Mouse (Mus musculus) embryonic facial prominence, embryonic 12.5 days (tissue): Measurements from ENCODE around the gene Pbx1. TPM values are rescaled to one million over a fixed set of nuclear protein-coding genes. Genes with fewer than 3 reads are reported as not detected.

Experiments
- ATAC-seq: fragments of 200-750 bp; cut with Nextera tagmentation; 2 replicates; pipeline ENCODE4 v1.8.0; 2017; ENCODE audit not compliant: insufficient number of reproducible peaks, insufficient read depth, low FRiP score, low TSS enrichment
- H3K27ac ChIP-seq: fragments of 300-500 bp; sonication (generic); 2 replicates; pipeline ENCODE4 v1.5.1; 2016; ENCODE audit warnings: mild to moderate bottlenecking
- H3K27me3 ChIP-seq: fragments of 300-500 bp; sonication (generic); 2 replicates; pipeline ENCODE4 v1.6.1; 2016; ENCODE audit warnings: mild to moderate bottlenecking, moderate library complexity
- H3K36me3 ChIP-seq: fragments of 300-500 bp; sonication (generic); 2 replicates; pipeline ENCODE4 v1.6.1; 2016; ENCODE audit warnings: mild to moderate bottlenecking
- H3K4me1 ChIP-seq: fragments of 300-500 bp; sonication (generic); 2 replicates; pipeline ENCODE4 v1.6.1; 2016
- H3K4me2 ChIP-seq: fragments of 300-500 bp; sonication (generic); replicated peaks from 2 replicates; pipeline ENCODE4 v1.6.1; 2016; ENCODE audit warnings: mild to moderate bottlenecking, moderate library complexity
- H3K4me3 ChIP-seq: fragments of 300-500 bp; sonication (generic); 2 replicates; pipeline ENCODE4 v1.5.1; 2016; ENCODE audit warnings: mild to moderate bottlenecking
- H3K9ac ChIP-seq: fragments of 300-500 bp; sonication (generic); 2 replicates; pipeline ENCODE4 v1.6.1; 2016; ENCODE audit warnings: mild to moderate bottlenecking, moderate library complexity
- H3K9me3 ChIP-seq: fragments of 300-500 bp; sonication (generic); 2 replicates; pipeline ENCODE4 v1.6.1; 2016; ENCODE audit warnings: mild to moderate bottlenecking, moderate library complexity
- WGBS: fragments of 180-500 bp; shearing (Covaris S2); methylation state at CpG from one replicate; pipeline ENCODE4 v1.1.7; 2016; 5-methylcytosine and 5-hydroxymethylcytosine counted together
- polyA plus RNA-seq: library from polyadenylated mRNA; unstranded; fragments of >200 nt; fragmentation: Nextera tagmentation; extraction: Ambion mirVana; gene quantifications from 2 replicates; pipeline ENCODE4 v1.2.1, GENCODE M21; 2016

Gene Pbx1
- polyA plus RNA-seq, 1 experiment from 2014 or later = 66.3 TPM

DNA sequence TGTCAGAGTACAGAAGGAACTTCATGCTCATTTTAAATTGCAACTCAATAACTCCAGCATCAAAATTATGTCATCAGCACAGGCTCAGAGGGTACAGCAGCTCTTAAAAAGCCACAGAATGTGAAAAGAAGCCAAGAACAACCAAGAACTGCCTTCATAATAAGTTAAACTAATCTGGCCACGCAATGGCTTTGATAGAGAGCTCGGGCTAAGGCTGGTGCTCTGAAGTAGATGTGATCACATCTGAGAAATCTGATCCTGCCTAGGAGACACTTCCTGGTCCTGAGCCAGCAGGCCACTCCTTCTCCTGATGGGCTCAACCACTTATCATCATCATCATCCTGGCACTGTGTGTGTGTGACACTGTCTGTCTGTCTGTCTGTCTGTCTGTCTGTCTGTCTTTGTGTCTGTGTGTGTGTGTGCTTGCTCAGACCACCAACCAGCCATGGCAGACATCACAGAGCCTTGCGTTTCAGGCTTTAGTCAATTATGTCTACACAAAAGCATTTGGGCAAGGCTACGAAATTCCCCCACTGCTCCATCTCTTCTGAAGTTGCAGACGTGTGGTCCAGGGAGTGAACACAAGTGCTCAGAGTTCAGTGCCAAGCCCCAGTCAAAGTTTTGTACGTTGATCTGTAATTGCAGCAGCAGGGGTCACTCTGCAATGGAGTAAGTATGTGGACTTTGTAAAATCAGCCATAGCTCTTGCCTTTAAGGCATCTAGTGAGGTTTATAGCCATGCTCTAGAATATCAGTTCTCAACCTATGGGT, 203.1 kb downstream of the Pbx1 start:
- no peak for ATAC-seq
- Histone ChIP-seq H3K27me3 (no peaks in the 10 kb centered on the region), H3K4me3 (no peak overlapping the region), H3K4me1 (peaks cover 57% of the 10 kb centered on the region), H3K4me2 (no peak overlapping the region), H3K9ac (no peak overlapping the region), H3K9me3 (no peaks in the 10 kb centered on the region), H3K27ac (peak overlapping the region; percentile 75; the same call in 1 of the 2 replicates), H3K36me3 (no peaks in the 10 kb centered on the region)
- WGBS = 54% methylated on average over 6 of the region's 6 CpGs

GRCm38 (mm10) chr1:168226150-168226549, 205.9 kb downstream of the Pbx1 start:
- ATAC-seq = no peak
- peak overlapping the region; percentile 60; the same call in 1 of the 2 replicates for H3K27ac ChIP-seq

DNA sequence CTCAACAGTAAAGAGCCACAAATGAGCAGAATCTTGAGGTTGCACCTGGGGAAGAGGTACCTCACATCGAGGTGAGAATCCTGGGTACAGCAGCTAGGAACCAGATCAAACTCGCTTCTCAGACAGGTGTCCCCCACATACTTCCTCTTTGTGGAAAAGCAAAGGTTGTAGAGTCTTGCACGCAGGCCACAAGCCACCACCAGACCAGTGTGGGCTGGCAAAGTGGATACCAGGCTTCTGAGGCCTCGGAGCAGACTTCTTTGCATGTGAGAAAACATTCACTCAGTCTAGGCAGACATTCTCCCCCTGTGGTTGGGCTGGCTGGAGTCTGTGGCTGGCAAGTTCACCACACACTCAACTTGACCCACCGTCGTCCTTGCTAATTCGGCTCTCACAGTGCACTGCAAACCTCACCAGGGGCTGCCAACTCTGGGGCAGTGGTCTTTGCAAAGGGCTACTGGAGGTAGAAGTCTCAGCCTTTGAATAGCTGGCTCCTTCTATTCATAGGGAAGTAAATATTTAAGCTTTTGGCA, 206.4 kb downstream of the Pbx1 start:
- Histone ChIP-seq H3K9me3 (no peaks in the 10 kb centered on the region), H3K4me2 (no peak overlapping the region), H3K4me3 (no peak overlapping the region), H3K4me1 (peaks cover 60% of the 10 kb centered on the region), H3K27ac (peak overlapping the region; percentile 60), H3K36me3 (no peaks in the 10 kb centered on the region), H3K9ac (no peak overlapping the region), H3K27me3 (no peaks in the 10 kb centered on the region)
- WGBS = 81% methylated on average over 7 of the region's 7 CpGs
- ATAC-seq = no peak

More at GRCm38 (mm10) chr1:168226150-168226549, 205.9 kb downstream of the Pbx1 start:
- H3K9ac ChIP-seq = no peak overlapping the region
- H3K36me3 ChIP-seq = no peaks in the 10 kb centered on the region
- WGBS = 44% methylated on average over 6 of the region's 6 CpGs
- H3K27me3 ChIP-seq = no peaks in the 10 kb centered on the region
- peaks cover 60% of the 10 kb centered on the region for H3K4me1 ChIP-seq
- no peak overlapping the region for H3K4me2 ChIP-seq
- H3K4me3 ChIP-seq = no peak overlapping the region
- no peaks in the 10 kb centered on the region for H3K9me3 ChIP-seq

- Histone ChIP-seq H3K27ac (no peak overlapping the region), H3K9me3 (no peaks in the 10 kb centered on the region), H3K4me2 (no peak overlapping the region), H3K27me3 (no peaks in the 10 kb centered on the region), H3K36me3 (no peaks in the 10 kb centered on the region), H3K4me3 (no peak overlapping the region), H3K9ac (no peak overlapping the region), H3K4me1 (peaks cover 60% of the 10 kb centered on the region)
- 93% methylated on average over 5 of the region's 5 CpGs for whole genome bisulfite sequencing
- ATAC-seq = no peak
These were observed 207.9 kb downstream of the Pbx1 start for GRCm38 (mm10) chr1:168224218-168224617.

DNA sequence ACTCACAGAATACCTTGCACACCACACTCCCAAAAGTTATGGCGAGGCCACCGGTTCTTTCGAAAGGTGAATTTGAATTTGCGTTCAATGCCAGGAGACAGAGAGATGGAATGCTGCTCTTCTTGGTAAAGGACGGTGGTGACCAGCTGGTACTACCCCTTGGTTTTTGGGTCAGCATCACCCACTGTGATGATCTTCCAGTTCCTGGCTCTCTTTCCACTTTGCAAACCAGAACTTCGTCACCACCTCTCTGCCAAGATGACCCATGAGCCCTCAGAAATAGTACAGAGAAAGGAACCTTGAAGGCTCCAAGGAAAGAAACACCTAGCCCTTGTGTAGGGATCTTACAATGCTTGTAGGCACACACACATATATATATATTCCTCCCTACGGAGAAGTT, 209.3 kb downstream of the Pbx1 start:
- Histone ChIP-seq H3K27me3 (no peaks in the 10 kb centered on the region), H3K9me3 (no peaks in the 10 kb centered on the region), H3K4me3 (no peak overlapping the region), H3K36me3 (no peaks in the 10 kb centered on the region), H3K9ac (no peak overlapping the region), H3K4me2 (no peak overlapping the region), H3K27ac (no peak overlapping the region), H3K4me1 (peaks cover 65% of the 10 kb centered on the region)
- 88% methylated on average over 7 of the region's 7 CpGs for WGBS
- ATAC-seq = no peak

DNA sequence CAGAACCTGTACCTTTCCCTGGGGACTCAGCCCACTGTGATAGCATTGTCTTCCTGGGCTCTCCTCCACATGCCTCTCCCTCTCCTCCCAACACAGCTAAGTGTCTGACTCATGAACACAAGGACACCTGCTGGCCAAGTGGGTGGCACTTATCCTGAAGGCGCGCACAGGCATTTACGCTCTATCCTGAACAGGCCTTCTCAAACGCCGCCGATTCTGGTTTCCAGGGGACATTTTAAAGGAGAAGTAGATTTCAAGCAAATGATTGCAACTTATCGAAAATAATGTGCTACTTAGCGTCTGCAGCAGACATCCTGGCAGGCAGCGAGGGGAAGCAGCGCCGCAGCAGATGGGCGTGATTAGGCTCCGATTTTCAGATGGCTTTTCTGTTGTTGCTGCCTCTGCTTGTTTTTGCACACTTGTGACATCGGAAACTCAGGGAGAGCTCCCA, 211.0 kb downstream of the Pbx1 start:
- Histone ChIP-seq H3K4me2 (peak overlapping the region; percentile 25), H3K27me3 (no peaks in the 10 kb centered on the region), H3K36me3 (no peaks in the 10 kb centered on the region), H3K9me3 (no peaks in the 10 kb centered on the region), H3K9ac (no peak overlapping the region), H3K4me3 (no peak overlapping the region), H3K27ac (peak overlapping the region; percentile 14; the same call in 1 of the 2 replicates), H3K4me1 (peaks cover 70% of the 10 kb centered on the region)
- no peak for ATAC-seq
- WGBS = 33% methylated on average over 14 of the region's 14 CpGs

GRCm38 (mm10) chr1:168215896-168216747, 215.9 kb downstream of the Pbx1 start:
- Histone ChIP-seq H3K27me3 (no peaks in the 10 kb centered on the region), H3K4me2 (no peak overlapping the region), H3K9me3 (no peaks in the 10 kb centered on the region), H3K4me1 (peaks cover 74% of the 10 kb centered on the region), H3K4me3 (no peak overlapping the region), H3K36me3 (no peaks in the 10 kb centered on the region), H3K9ac (no peak overlapping the region), H3K27ac (peak overlapping the region; percentile 41; the same call in 1 of the 2 replicates)
- ATAC-seq = no peak
- 74% methylated on average over 17 of the region's 17 CpGs for WGBS

DNA sequence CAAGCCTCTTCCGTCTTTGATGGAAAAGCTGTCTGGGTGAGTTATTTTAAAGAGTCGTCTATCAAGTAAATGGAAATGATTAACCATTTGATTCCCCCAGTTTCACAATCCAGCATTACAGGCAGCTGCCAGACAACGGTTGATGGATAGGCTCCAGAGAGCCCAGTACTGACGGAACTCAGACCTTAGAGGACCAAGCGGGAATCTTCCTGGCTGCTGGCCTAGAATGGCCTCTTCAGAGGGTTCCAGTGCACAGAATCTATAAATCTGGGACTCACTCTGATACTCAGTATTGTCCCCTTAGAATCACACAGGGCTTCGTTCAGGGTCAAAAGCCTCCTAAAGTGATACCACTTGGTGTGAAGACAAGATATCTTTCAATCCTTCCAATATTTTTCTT, 216.6 kb downstream of the Pbx1 start:
- Histone ChIP-seq H3K4me2 (no peak overlapping the region), H3K9ac (no peak overlapping the region), H3K4me1 (peaks cover 67% of the 10 kb centered on the region), H3K27ac (peak overlapping the region; percentile 41; the same call in 1 of the 2 replicates), H3K4me3 (no peak overlapping the region), H3K9me3 (no peaks in the 10 kb centered on the region), H3K27me3 (no peaks in the 10 kb centered on the region), H3K36me3 (no peaks in the 10 kb centered on the region)
- no peak for ATAC-seq
- WGBS = 55% methylated on average over 6 of the region's 6 CpGs

DNA sequence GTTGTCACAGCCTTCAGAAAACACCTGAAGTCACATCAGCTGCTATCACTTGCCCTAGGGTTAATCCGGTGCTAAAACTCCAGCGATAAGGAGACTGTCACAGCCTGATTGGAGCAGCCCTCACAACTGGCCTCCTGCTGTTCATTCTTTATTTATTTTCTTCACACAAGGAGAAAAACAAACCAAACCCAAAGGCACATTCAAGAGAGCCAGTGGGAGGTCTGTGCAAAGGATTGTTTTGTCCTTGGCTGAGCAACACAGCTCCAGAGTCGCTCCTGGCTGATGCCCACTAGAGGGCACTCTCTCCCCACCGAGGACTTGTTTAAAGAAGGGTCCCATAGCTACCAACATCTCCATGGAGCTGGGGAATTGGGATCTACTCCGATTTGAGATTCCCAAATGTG, 218.0 kb downstream of the Pbx1 start:
- no peaks in the 10 kb centered on the region for H3K9me3 ChIP-seq
- peaks cover 5% of the 10 kb centered on the region for H3K36me3 ChIP-seq
- no peak overlapping the region for H3K9ac ChIP-seq
- peak overlapping the region; percentile 37; the same call in 1 of the 2 replicates for H3K27ac ChIP-seq
- H3K4me1 ChIP-seq = peaks cover 53% of the 10 kb centered on the region
- 6% methylated on average over 5 of the region's 5 CpGs for WGBS
- ATAC-seq = peak; percentile 70; the same call in 1 of the 2 replicates
- H3K4me3 ChIP-seq = no peak overlapping the region
- no peaks in the 10 kb centered on the region for H3K27me3 ChIP-seq
- no peak overlapping the region for H3K4me2 ChIP-seq

DNA sequence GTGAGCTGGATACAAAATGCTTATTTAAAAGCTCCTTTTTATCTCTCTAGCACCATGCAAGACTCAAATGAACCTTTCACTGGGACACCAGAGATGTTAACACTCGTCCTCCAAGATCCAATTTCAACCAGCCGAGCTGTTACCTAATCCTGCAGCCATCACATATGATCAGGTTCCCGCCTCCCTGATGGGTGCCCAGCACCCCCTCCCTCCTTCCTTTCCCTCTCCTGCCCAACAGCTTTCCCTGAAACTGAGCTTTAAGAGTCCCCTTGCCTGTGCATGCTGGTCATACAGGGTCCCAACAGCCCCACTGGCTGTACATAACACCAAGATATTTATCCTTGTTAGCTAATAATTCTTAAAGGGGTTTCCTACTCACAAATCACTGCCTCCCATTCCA, 218.5 kb downstream of the Pbx1 start:
- WGBS = 13% methylated on average over 3 of the region's 3 CpGs
- Histone ChIP-seq H3K9ac (no peak overlapping the region), H3K4me1 (peaks cover 49% of the 10 kb centered on the region), H3K4me3 (no peak overlapping the region), H3K9me3 (no peaks in the 10 kb centered on the region), H3K27me3 (no peaks in the 10 kb centered on the region), H3K36me3 (peaks cover 10% of the 10 kb centered on the region), H3K27ac (peak overlapping the region; percentile 37; the same call in 1 of the 2 replicates), H3K4me2 (no peak overlapping the region)
- no peak for ATAC-seq

DNA sequence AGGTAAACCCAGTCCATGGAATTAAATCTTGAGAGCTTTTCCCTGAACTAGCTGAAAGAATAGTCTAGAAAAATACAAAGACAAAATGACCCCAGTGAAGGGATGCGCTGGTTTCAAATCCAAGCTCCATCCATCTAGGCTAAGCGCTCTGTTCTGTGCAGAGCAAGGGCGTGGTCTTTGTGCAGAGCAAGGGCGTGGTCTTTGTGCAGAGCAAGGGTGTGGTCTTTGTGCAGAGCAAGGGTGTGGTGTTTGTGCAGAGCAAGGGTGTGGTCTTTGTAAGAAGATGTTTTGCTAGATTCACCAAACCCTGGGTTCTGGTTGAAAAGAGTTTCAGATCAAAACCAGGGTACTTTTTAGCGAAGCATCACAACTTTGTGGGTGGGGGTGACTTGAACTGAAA, 221.7 kb downstream of the Pbx1 start:
- Histone ChIP-seq H3K4me1 (peaks cover 26% of the 10 kb centered on the region), H3K9me3 (no peaks in the 10 kb centered on the region), H3K4me3 (no peak overlapping the region), H3K9ac (no peak overlapping the region), H3K36me3 (peaks cover 24% of the 10 kb centered on the region), H3K27me3 (no peaks in the 10 kb centered on the region), H3K27ac (no peak overlapping the region), H3K4me2 (no peak overlapping the region)
- 96% methylated on average over 5 of the region's 5 CpGs for WGBS
- ATAC-seq = no peak
